Mouse (Mus musculus): ENCODE results near the gene Rpgrip1.

DNA sequence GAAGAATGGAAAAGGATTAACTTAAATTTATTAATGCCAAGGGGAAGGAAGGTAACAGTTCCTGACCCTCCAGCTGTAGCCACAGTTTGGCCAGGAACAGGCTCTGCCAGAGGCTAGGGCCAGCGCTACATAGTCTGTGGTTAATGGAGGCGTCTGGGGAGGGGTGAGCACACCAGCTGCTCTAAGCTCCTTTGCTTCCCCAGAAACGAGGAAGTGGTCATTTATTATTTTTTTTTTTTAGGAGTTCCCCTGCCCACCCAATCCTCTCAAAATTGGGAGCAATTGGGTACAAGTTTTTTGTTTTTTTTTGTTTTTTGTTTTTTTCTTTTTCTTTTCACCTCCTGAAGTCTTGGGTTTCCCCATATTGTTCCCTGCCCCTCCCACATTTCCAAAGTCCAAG is 87.6 kb downstream of the Rpgrip1 start:
- TF ChIP-seq CTCF (IDR thresholded peaks at IDR 0.05; ENCODE audit: low read depth, low read length) (no peak), POLR2A (IDR thresholded peaks at IDR 0.05; ENCODE audit: borderline replicate concordance, low read depth, low read length) (no peak)

Data from bone marrow macrophage, adult 2 months (primary cell).